In genomic region chr16:50182988-50183387, GRCm38 (mm10) we compare ENCODE assay signal across 15 mouse cellular contexts.
"Had no signal": no experiment of that assay in that cellular context is flagged by ENCODE, and none has a peak within 500 bp of the region (broad histone marks: within the 10 kb centered on the region; RNA-seq: fewer than 3 reads in every experiment).

No protein-coding gene starts in this region.

- DNase-seq: retina, postnatal 1 day; right cerebral cortex, adult 18-20 months; right cerebral cortex, postnatal 14 days; right cerebral cortex, postnatal 25 days; right cerebral cortex, postnatal 4 days; spleen, adult 18-20 months; thymus, adult 18-20 months; thymus, adult 2 months; thymus, postnatal 14 days; thymus, postnatal 25 days; thymus, postnatal 36 days; thymus, postnatal 4 days had no signal

- H3K9me3 ChIP-seq: neural tube, embryonic 15.5 days; stomach, embryonic 15.5 days had no signal

- H3K27me3 ChIP-seq: neural tube, embryonic 15.5 days; stomach, embryonic 15.5 days had no signal

- H3K4me2 ChIP-seq: neural tube, embryonic 15.5 days; stomach, embryonic 15.5 days had no signal

- H3K4me1 ChIP-seq: neural tube, embryonic 15.5 days; stomach, embryonic 15.5 days had no signal

- H3K36me3 ChIP-seq: neural tube, embryonic 15.5 days; stomach, embryonic 15.5 days had no signal

- H3K27ac ChIP-seq: neural tube, embryonic 15.5 days; stomach, embryonic 15.5 days; stomach, postnatal 0 days had no signal

- H3K4me3 ChIP-seq: neural tube, embryonic 15.5 days; stomach, embryonic 15.5 days had no signal

- H3K9ac ChIP-seq: neural tube, embryonic 15.5 days; stomach, embryonic 15.5 days had no signal
